Mouse (Mus musculus) CD4-positive, CD25-positive, alpha-beta regulatory T cell, adult 9 weeks (primary cell): ENCODE data around the gene Gm20661. TPM values are rescaled to one million over a fixed set of nuclear protein-coding genes. Genes with fewer than 3 reads are reported as not detected.

ENCODE experiments used
- polyA plus RNA-seq: library from polyadenylated mRNA; unstranded; fragments of 100-300 nt; shearing (Covaris generic); gene quantifications from one replicate; pipeline ENCODE4 v1.2.1, GENCODE M21; 2017

Gm20661 gene
- polyA plus RNA-seq, result not detected

DNA sequence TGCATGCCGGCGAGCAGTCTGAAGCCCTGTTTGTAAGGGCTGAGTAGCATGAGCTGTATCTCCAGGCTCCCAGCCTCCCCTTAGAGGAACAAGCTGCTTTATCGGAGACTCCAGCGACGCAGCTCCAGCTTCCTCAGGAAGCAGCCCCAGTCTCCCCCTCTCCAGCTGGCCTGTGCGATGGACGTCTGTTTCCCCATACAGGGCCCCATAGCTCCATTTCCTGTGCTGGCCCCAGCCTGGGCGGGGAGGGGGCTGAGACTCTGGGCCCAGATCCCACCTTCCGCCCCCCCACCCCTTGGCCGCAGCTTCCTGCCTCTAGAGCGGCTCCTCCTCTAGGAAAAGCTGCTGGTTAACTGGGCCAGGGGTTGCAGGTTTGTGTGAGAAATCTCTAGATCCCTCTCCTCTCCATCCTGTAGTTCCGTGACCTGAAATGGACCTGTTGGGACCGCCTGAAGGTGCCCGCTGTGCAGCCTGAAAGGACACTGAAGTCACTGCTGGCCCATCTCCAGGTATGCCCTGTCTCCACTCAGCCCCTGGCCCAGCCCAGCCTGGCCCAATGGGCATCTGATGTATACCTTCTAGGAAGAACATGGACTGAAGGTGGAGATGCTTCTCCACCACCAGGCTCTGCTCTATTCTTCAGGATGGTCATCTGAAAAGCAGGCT lies at the start of gene Gm20661:
Gene Gm20661 (plus strand): TSS at position 378 of the 666 bp plus-strand sequence.

DNA sequence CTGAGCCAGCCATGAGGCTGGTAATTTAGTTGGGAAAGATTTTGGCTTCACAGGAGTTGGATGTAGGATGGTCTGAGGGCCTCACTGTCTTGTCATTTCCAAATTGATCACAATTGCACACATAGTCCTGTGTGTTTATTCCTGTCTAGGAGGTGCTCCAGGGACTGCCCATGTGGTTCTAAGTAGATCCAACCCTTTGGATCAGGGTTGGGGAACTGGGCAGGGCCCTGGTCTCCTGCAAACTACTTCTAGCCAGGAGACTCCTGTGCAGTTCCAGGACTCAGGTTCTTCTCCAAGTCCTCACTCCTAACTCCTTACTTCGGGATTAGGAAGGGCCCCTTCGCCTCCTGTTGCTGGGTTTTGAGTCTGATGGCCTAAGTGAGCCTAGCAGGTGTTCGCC lies 47.5 kb upstream of the Gm20661 start, which contains the start of gene Camkv:
Gene Camkv (plus strand): TSS at position 301 of the 400 bp plus-strand sequence.

DNA sequence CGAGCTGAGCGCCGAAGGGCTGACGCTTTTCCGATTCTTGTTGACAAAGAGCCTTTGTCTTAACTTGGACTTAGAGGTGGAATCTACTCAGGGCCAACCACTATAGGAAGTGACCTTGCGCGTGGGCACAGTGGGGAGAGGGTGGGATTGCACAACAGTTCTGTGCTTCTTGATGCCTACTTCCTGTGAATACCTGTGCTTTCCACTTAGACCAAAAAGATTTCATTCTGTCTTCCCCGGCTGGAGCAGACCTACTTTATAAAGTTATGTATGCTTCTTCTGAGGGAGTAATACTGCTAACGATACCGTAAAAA lies 33.0 kb upstream of the Gm20661 start, which contains the start of gene Traip:
Gene Traip (plus strand): TSS at position 215 of the 314 bp plus-strand sequence.

DNA sequence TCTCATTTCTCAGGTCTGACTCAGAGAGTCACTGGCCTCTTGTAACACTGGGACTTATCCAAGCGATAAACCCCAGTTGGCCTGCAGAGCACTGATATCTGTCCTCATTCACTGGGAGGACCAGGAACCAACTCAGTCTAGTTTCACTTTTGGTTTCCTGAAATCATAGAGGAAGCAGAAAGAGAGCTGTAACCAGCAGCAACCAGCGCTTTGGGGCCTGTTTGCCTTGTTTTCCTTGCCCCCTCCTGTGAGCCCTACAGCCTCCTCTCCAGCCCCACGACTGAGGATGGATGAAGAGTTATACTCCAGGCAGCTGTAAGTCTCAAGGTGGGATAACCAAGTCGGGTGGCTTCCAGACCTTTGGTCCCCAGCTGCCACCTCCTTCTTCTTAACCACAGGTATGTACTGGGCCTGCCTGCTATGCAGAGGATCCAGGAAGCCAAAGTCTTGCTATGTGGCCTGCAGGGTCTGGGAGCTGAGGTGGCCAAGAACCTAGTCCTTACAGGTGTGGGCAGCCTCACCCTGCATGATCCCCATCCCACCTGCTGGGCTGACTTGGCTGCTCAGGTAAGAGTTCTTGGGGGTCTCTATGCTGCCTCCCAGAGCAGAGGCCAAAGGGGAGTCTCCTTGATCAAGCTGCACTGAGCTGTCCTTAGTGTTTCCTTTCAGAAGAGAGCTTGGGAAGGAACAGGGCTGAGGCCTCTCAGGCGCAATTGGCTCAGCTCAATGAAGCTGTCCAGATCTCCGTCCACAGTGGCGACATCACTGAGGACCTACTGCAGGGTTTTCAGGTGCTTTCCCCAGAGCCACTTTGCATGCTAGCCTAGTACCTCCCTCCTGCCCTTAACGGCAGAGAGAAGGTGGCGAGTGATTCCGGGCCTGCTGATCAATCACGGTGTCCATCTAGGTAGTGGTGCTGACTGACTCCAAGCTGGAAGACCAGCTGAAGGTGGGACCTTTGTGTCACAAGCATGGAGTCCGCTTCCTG lies 7.2 kb upstream of the Gm20661 start, which contains the start of gene Uba7:
Gene Uba7 (plus strand): TSS at position 107 of the 988 bp plus-strand sequence.

DNA sequence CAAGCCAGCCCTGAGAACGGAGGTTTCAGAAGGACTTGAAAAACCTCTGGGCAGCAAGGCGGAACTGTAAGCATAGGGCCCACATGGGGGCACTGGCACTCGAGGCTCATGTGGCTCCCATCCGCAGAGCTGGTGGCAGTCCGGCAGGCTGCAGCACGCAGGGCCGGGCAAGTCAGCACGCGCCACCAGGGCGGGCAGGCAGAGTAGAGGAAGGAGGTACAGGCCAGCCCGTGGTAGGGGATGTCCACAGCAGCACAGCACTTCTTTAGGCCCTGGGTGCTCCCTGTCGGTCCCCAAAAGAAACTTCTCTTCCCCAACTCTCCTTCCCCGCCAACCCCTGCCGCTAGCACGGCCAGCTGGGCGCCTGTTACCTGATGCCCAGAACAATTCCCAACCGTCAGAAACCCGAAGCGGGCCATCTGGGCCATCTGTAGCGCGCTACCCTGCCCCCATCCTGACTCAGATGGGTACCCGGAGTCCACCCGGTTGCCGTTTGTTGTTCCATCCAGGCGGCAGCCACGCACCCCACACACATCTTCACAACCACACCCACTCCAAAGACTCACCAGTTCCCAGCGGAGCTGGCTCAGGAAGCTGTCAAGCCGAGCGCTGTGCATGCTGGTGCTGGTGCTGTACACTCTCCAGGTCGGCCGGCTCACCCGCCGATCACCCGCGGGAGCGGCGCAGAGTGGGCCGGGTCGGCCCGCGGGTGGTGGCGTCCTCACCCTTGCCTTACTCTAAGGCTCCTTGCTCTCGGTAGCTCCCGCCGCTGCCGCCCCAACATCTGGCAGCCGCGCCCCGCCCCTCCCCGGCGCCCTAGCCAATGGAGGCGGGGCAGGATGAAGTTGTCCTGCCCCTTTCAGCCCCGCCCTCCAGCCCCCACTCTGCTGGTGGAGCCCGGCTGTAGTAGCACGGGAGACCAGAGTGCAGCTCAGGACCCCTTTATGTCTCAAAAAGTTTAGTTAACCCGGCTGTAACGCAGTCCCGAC lies 2.6 kb downstream of the Gm20661 start, which contains the start of gene Inka1:
Gene Inka1 (minus strand): TSS at position 749 of the 989 bp plus-strand sequence.

DNA sequence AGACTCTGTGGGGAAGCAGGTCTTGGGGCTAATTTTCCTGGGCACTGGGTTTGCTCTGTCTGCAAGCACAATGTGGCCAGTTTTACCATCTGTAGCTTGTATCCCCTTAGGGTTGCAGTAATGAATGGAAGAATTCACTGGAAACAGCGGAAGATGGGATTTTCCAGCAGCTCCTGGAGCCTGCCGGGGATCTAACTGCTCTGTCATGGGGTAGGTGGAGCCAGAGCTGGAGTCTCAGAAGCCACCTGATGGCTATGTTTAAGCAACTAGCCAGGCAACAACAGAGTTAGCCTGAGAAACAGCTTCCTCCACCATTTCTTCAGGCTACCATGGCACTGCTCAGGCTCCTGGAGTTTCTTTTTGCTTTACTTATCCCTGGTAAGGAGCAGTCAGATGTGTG lies 9.3 kb downstream of the Gm20661 start, which contains the start of gene Cdhr4:
Gene Cdhr4 (plus strand): TSS at position 301 of the 400 bp plus-strand sequence.

DNA sequence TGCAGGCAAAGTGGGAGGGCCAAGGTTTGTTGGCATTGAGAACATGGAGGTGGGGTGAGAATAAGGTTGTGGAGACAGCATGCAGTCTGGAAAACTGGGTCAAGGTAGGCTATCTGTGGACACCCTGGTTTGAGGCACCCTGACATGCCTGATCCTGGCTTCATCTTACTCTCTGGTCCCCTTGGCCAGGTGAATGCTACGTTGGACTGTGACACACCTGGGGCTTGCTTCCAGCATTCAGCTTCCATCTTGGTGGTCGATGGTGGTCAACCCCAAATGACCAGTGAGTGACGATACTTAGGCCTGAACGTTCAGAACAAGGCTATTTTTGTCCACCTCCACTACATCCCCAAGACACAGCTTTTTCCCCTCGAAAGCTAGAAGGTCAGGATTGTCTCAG lies 13.2 kb downstream of the Gm20661 start, which contains the start of gene Gm20662:
Gene Gm20662 (plus strand): TSS at position 301 of the 400 bp plus-strand sequence.

DNA sequence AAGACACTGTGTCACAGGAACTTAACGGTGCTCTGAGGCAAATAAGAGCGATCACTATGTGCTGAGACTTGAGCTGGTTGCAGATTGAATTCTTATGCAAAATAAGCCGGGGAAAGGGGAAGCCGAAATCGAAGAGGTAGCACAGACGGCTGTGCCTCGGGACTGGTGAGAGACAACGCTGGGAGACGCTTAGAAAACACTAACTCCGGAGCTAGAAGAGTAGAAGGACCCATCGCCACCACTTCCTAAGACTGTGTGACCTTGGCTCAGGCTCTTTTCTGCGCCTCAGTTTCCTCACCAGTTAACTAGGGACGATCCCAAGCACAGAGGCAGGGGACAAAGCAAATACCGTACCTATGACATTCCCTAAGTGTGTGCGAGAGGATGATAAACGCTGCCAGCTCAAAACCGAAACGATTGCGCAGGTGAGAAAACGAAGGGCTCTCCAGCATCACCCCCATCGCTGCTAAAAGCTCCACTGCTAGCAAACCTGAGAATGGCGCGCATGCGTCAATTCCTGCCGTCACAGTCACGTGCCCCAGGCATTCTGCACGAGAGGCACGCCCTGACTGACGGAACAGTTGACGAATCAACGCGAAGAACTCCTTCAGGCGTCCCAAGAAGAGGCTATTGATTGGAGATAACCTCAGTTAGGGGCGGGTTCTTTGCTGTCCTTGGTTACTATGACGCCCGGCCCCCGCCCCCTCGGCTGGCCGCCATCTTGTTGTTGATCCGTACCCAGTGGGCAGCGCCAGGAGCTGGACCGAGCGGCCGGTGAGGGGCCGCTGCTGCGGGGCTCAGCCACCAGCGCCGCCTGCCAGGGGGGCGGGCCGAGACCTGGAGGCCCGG lies 19.3 kb downstream of the Gm20661 start, which contains the start of gene Ip6k1:
Gene Ip6k1 (plus strand): TSS at position 580 of the 849 bp plus-strand sequence.

Other genes with a start within 250 kb of the Gm20661 start
- gene Rbm5, start 212.1 kb upstream of the Gm20661 start, polyA plus RNA-seq, result 336 TPM
- 128 TPM for gene Rbm6, start 109.8 kb upstream of the Gm20661 start, polyA plus RNA-seq
- 15.9 TPM for gene Mon1a, start 94.9 kb upstream of the Gm20661 start, polyA plus RNA-seq
- not detected for gene Mst1r, start 76.2 kb upstream of the Gm20661 start, polyA plus RNA-seq
- not detected for gene Actl11, start 54.6 kb upstream of the Gm20661 start, polyA plus RNA-seq
- gene Camkv, start 47.4 kb upstream of the Gm20661 start, polyA plus RNA-seq, result not detected
- gene Traip, start 32.9 kb upstream of the Gm20661 start, polyA plus RNA-seq, result 4.0 TPM
- 343 TPM for gene Uba7, start 7.6 kb upstream of the Gm20661 start, polyA plus RNA-seq
- gene Inka1, start 2.8 kb downstream of the Gm20661 start, polyA plus RNA-seq, result 2.0 TPM
- gene Cdhr4, start 9.4 kb downstream of the Gm20661 start, polyA plus RNA-seq, result 0.42 TPM
- gene Gm20662, start 13.3 kb downstream of the Gm20661 start, polyA plus RNA-seq, result not detected
- 59.6 TPM for gene Ip6k1, start 19.4 kb downstream of the Gm20661 start, polyA plus RNA-seq
- 40.5 TPM for gene Gmppb, start 66.2 kb downstream of the Gm20661 start, polyA plus RNA-seq
- 3.9 TPM for gene Amigo3, start 70.1 kb downstream of the Gm20661 start, polyA plus RNA-seq
- gene Mst1, start 97.4 kb downstream of the Gm20661 start, polyA plus RNA-seq, result 2.1 TPM
- 172 TPM for gene Rnf123, start 100.3 kb downstream of the Gm20661 start, polyA plus RNA-seq
- gene Apeh, start 111.5 kb downstream of the Gm20661 start, polyA plus RNA-seq, result 108 TPM
- 0.60 TPM for gene Bsn, start 207.3 kb downstream of the Gm20661 start, polyA plus RNA-seq